Mouse (Mus musculus) embryonic fibroblast, embryonic 13.5 days (primary cell): ENCODE results near the gene 4930404H24Rik.

Experiments
- CTCF ChIP-seq: IDR thresholded peaks from 2 replicates; pipeline ENCODE4 v1.5.1; 2011; ENCODE audit warnings: mild to moderate bottlenecking, control low read depth, low read length, moderate library complexity, borderline replicate concordance; ENCODE audit not compliant: insufficient read depth
- POLR2A ChIP-seq: IDR thresholded peaks from 2 replicates; pipeline ENCODE4 v1.6.1; 2011; ENCODE audit warnings: low read depth, mild to moderate bottlenecking, control low read depth, low read length, moderate library complexity

DNA sequence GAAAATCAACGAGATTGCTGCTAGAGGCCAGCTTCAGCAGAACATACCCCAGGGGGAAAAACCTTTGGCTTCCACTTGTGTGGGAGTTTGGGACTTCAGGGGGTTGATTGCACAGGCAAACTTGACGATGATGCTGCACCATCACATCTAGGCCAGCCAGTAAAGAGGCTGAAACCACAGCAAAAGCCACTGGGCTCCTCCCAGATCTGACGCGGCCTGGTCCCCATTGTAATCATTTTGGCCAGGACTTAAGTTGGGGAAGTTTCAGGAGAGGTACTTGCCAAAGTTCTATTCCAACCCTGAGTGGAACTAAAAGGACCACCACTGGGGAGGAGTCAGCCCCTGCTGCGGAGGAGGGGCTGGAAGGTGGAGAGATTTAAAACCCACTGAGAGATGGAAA, 1.6 kb upstream of the 4930404H24Rik start:
- TF ChIP-seq POLR2A (no peak), CTCF (no peak)
